Mouse (Mus musculus) liver, postnatal 0 days (tissue): ENCODE results near the gene Rgl1. TPM values are rescaled to one million over a fixed set of nuclear protein-coding genes. Genes with fewer than 3 reads are reported as not detected.

Experiments
- ATAC-seq: fragments of 200-750 bp; cut with Nextera tagmentation; 2 replicates; pipeline ENCODE4 v1.8.0; 2017; ENCODE audit warnings: mild to moderate bottlenecking, moderate library complexity
- DNase-seq: peaks from one replicate; pipeline ENCODE4 v3.0.0-alpha.2; 2016
- H3K27ac ChIP-seq: fragments of 300-500 bp; sonication (generic); 2 replicates; pipeline ENCODE4 v1.5.1; 2014; ENCODE audit warnings: antibody characterized with exemption, moderate library complexity, mild to moderate bottlenecking, low read depth
- H3K27me3 ChIP-seq: fragments of 300-500 bp; sonication (generic); 2 replicates; pipeline ENCODE4 v1.6.1; 2014; ENCODE audit warnings: low read length, control low read depth, mixed read lengths; ENCODE audit not compliant: insufficient read depth
- H3K36me3 ChIP-seq: fragments of 300-500 bp; sonication (generic); replicated peaks from 2 replicates; pipeline ENCODE4 v1.6.1; 2014; ENCODE audit warnings: mild to moderate bottlenecking, control low read depth, low read length, moderate library complexity, mixed read lengths; ENCODE audit not compliant: insufficient read depth
- H3K4me1 ChIP-seq: fragments of 300-500 bp; sonication (generic); 2 replicates; pipeline ENCODE4 v1.6.1; 2014; ENCODE audit warnings: antibody characterized with exemption, mild to moderate bottlenecking, control low read depth; ENCODE audit not compliant: insufficient read depth
- H3K4me2 ChIP-seq: fragments of 300-500 bp; sonication (generic); 2 replicates; pipeline ENCODE4 v1.6.1; 2014; ENCODE audit warnings: low read depth, mild to moderate bottlenecking, low read length, moderate library complexity, mixed read lengths
- H3K4me3 ChIP-seq: fragments of 300-500 bp; sonication (generic); 2 replicates; pipeline ENCODE4 v1.5.1; 2014; ENCODE audit warnings: low read depth, low read length
- H3K9ac ChIP-seq: fragments of 300-500 bp; sonication (generic); replicated peaks from 2 replicates; pipeline ENCODE4 v1.6.1; 2014; ENCODE audit warnings: mild to moderate bottlenecking, moderate library complexity
- H3K9me3 ChIP-seq: fragments of 300-500 bp; sonication (generic); 2 replicates; pipeline ENCODE4 v1.6.1; 2016; ENCODE audit warnings: mild to moderate bottlenecking, control low read depth, low read length, mixed read lengths
- CTCF ChIP-seq: sonication (generic); IDR thresholded peaks from 2 replicates; pipeline ENCODE4 v1.5.1; 2016; ENCODE audit warnings: antibody characterized with exemption, low read depth
- EP300 ChIP-seq: IDR thresholded peaks from 2 replicates; pipeline ENCODE4 v1.6.1; 2016; ENCODE audit warnings: antibody characterized with exemption, low read depth, mild to moderate bottlenecking
- WGBS: fragments of 180-500 bp; shearing (Covaris S2); extraction: QIAGEN DNeasy Blood & Tissue Kit; methylation state at CpG from one replicate; pipeline ENCODE4 v1.1.7; 2014; ENCODE audit not compliant: insufficient replicate concordance; 5-methylcytosine and 5-hydroxymethylcytosine counted together
- polyA plus RNA-seq: library from polyadenylated mRNA; unstranded; fragments of >200 nt; fragmentation: Nextera tagmentation; extraction: Ambion mirVana; gene quantifications from 2 replicates; pipeline ENCODE4 v1.2.1, GENCODE M21; 2015

Rgl1 gene
- polyA plus RNA-seq, 1 experiment from 2014 or later, result 16.2 TPM

- Histone ChIP-seq H3K4me1 (peaks cover 4% of the 10 kb centered on the region; the same call in 1 of the 2 replicates), H3K4me2 (no peak overlapping the region), H3K9ac (no peak overlapping the region), H3K36me3 (peaks cover 41% of the 10 kb centered on the region), H3K27ac (peak overlapping the region; percentile 23; the same call in 1 of the 2 replicates), H3K4me3 (no peak overlapping the region), H3K9me3 (no peaks in the 10 kb centered on the region), H3K27me3 (no peaks in the 10 kb centered on the region)
- DNase-seq (no peak), ATAC-seq (peak; percentile 75)
- WGBS, result 70% methylated on average over 4 of the region's 4 CpGs
- TF ChIP-seq CTCF, result no peak
- no peak for TF ChIP-seq EP300
These were observed 227.3 kb downstream of the Rgl1 start for GRCm38 (mm10) chr1:152538817-152539216.

- WGBS, result 88% methylated on average over 13 of the region's 13 CpGs
- H3K9ac ChIP-seq, result no peak overlapping the region
- no peak overlapping the region for H3K4me3 ChIP-seq
- peaks cover 41% of the 10 kb centered on the region for H3K36me3 ChIP-seq
- ATAC-seq (no peak), DNase-seq (no peak)
- no peaks in the 10 kb centered on the region for H3K27me3 ChIP-seq
- H3K4me1 ChIP-seq, result peaks cover 2% of the 10 kb centered on the region; the same call in 1 of the 2 replicates
- H3K27ac ChIP-seq, result no peak overlapping the region
- no peaks in the 10 kb centered on the region for H3K9me3 ChIP-seq
- no peak overlapping the region for H3K4me2 ChIP-seq
- no peak for TF ChIP-seq EP300
- no peak for TF ChIP-seq CTCF
These were observed 229.0 kb downstream of the Rgl1 start for GRCm38 (mm10) chr1:152537186-152537585.

- no peak for DNase-seq
- Histone ChIP-seq H3K4me1 (peaks cover 2% of the 10 kb centered on the region; the same call in 1 of the 2 replicates), H3K27me3 (no peaks in the 10 kb centered on the region), H3K27ac (no peak overlapping the region), H3K4me3 (no peak overlapping the region), H3K9me3 (no peaks in the 10 kb centered on the region), H3K36me3 (peaks cover 38% of the 10 kb centered on the region), H3K9ac (no peak overlapping the region), H3K4me2 (no peak overlapping the region)
- no peak for TF ChIP-seq EP300
- TF ChIP-seq CTCF, result no peak
- ATAC-seq, result peak; percentile 42; the same call in 1 of the 2 replicates
- 65% methylated on average over 16 of the region's 16 CpGs for WGBS
These were observed 229.6 kb downstream of the Rgl1 start for GRCm38 (mm10) chr1:152536416-152537018.

GRCm38 (mm10) chr1:152534531-152534930 lies 231.6 kb downstream of the Rgl1 start:
- peaks cover 5% of the 10 kb centered on the region for H3K4me1 ChIP-seq

GRCm38 (mm10) chr1:152531498-152531897 lies 234.7 kb downstream of the Rgl1 start:
- no peak overlapping the region for H3K4me2 ChIP-seq
- H3K9me3 ChIP-seq, result no peaks in the 10 kb centered on the region
- H3K4me3 ChIP-seq, result no peak overlapping the region
- H3K9ac ChIP-seq, result no peak overlapping the region; the same call in 1 of the 2 replicates
- H3K4me1 ChIP-seq, result peaks cover 11% of the 10 kb centered on the region
- DNase-seq (no peak), ATAC-seq (no peak)
- no peaks in the 10 kb centered on the region for H3K27me3 ChIP-seq
- no peak overlapping the region for H3K27ac ChIP-seq
- TF ChIP-seq CTCF (peak; percentile 46), EP300 (no peak)
- WGBS, result 32% methylated on average over 15 of the region's 15 CpGs
- H3K36me3 ChIP-seq, result peaks cover 37% of the 10 kb centered on the region

More at GRCm38 (mm10) chr1:152534531-152534930, 231.6 kb downstream of the Rgl1 start:
- TF ChIP-seq EP300 (no peak), CTCF (no peak)
- no peaks in the 10 kb centered on the region for H3K9me3 ChIP-seq
- no peak overlapping the region for H3K4me3 ChIP-seq
- peaks cover 43% of the 10 kb centered on the region for H3K36me3 ChIP-seq
- WGBS, result 64% methylated on average over 7 of the region's 7 CpGs
- ATAC-seq (no peak), DNase-seq (no peak)
- H3K27ac ChIP-seq, result no peak overlapping the region
- H3K4me2 ChIP-seq, result no peak overlapping the region
- no peaks in the 10 kb centered on the region for H3K27me3 ChIP-seq
- H3K9ac ChIP-seq, result no peak overlapping the region

- H3K9me3 ChIP-seq, result no peaks in the 10 kb centered on the region
- 35% methylated on average over 3 of the region's 3 CpGs for WGBS
- ATAC-seq (peak; percentile 19; the same call in 1 of the 2 replicates), DNase-seq (no peak)
- H3K27ac ChIP-seq, result no peak overlapping the region
- H3K4me2 ChIP-seq, result no peak overlapping the region
- no peak overlapping the region for H3K9ac ChIP-seq
- peaks cover 11% of the 10 kb centered on the region for H3K4me1 ChIP-seq
- H3K27me3 ChIP-seq, result no peaks in the 10 kb centered on the region
- H3K36me3 ChIP-seq, result peaks cover 28% of the 10 kb centered on the region
- no peak overlapping the region for H3K4me3 ChIP-seq
- no peak for TF ChIP-seq EP300
- no peak for TF ChIP-seq CTCF
These were observed 237.4 kb downstream of the Rgl1 start for GRCm38 (mm10) chr1:152528778-152529177.
